Mouse (Mus musculus) MEL (cell line): ENCODE results near the gene Pcnx. TPM values are rescaled to one million over a fixed set of nuclear protein-coding genes. Genes with fewer than 3 reads are reported as not detected.

Experiments used
- DNase-seq: peaks from one replicate; pipeline ENCODE4 v3.0.0; 2011; ENCODE audit warnings: low read depth, low spot score
- H3K27ac ChIP-seq: 2 replicates; pipeline ENCODE4 v1.5.1; 2012; ENCODE audit warnings: low read depth, mild to moderate bottlenecking, control low read depth, low read length, moderate library complexity; ENCODE audit not compliant: control insufficient read depth
- H3K27me3 ChIP-seq, 2 experiments: fragments of 150-350 bp in 1 of 2; sonication (generic) in 1 of 2; 2 replicates each; pipeline ENCODE4 v1.6.1; 2012; ENCODE audit warnings: low read length in 2 of 2, mild to moderate bottlenecking in 2 of 2, improper control_type of control experiment in 1 of 2, moderate library complexity in 1 of 2; ENCODE audit not compliant: insufficient read depth in 2 of 2, control insufficient read depth in 1 of 2
- H3K36me3 ChIP-seq, 2 experiments: 2 replicates each; pipeline ENCODE4 v1.6.1; 2012 to 2014; ENCODE audit warnings: low read length in 2 of 2, improper control_type of control experiment in 1 of 2, inconsistent platforms in 1 of 2, mild to moderate bottlenecking in 1 of 2; ENCODE audit not compliant: insufficient read depth in 2 of 2, control insufficient read depth in 1 of 2
- H3K4me1 ChIP-seq, 2 experiments: fragments of 150-350 bp in 1 of 2; sonication (generic) in 1 of 2; 2 replicates each; pipeline ENCODE4 v1.6.1; 2012; ENCODE audit warnings: low read length in 2 of 2, improper control_type of control experiment in 1 of 2, mild to moderate bottlenecking in 1 of 2; ENCODE audit not compliant: insufficient read depth in 2 of 2, control insufficient read depth in 1 of 2
- H3K4me3 ChIP-seq, 2 experiments: fragments of 150-350 bp in 1 of 2; sonication (generic) in 1 of 2; 2 replicates each; pipeline ENCODE4 v1.5.1; 2012; ENCODE audit warnings: low read depth in 2 of 2, low read length in 2 of 2, mild to moderate bottlenecking in 2 of 2, moderate library complexity in 2 of 2, control low read depth in 1 of 2, improper control_type of control experiment in 1 of 2; ENCODE audit not compliant: control insufficient read depth in 1 of 2, insufficient read depth in 1 of 2
- H3K79me2 ChIP-seq: 2 replicates; pipeline ENCODE4 v1.6.1; 2012; ENCODE audit warnings: mild to moderate bottlenecking, low read length, moderate library complexity; ENCODE audit not compliant: control insufficient read depth, poor library complexity, insufficient read depth
- H3K9ac ChIP-seq: 2 replicates; pipeline ENCODE4 v1.6.1; 2012; ENCODE audit warnings: low read depth, mild to moderate bottlenecking, control low read depth, low read length, moderate library complexity; ENCODE audit not compliant: control insufficient read depth, poor library complexity, severe bottlenecking
- H3K9me3 ChIP-seq: fragments of 150-350 bp; sonication (generic); replicated peaks from 2 replicates; pipeline ENCODE4 v1.6.1; 2012; ENCODE audit warnings: mild to moderate bottlenecking, low read length, improper control_type of control experiment, moderate library complexity; ENCODE audit not compliant: insufficient read depth
- BHLHE40 ChIP-seq: IDR thresholded peaks from 2 replicates; pipeline ENCODE4 v1.6.1; 2012; ENCODE audit warnings: low read depth, mild to moderate bottlenecking, inconsistent platforms, low read length, improper control_type of control experiment, borderline replicate concordance
- CHD2 ChIP-seq: IDR thresholded peaks from 2 replicates; pipeline ENCODE4 v1.6.1; 2011; ENCODE audit warnings: low read length, improper control_type of control experiment
- CTCF ChIP-seq, 3 experiments: IDR thresholded peaks in 2 of 3; conservative IDR thresholded peaks in 1 of 3; 2 replicates each; pipeline ENCODE4 v1.5.1; 2011 to 2012; ENCODE audit warnings: low read length in 3 of 3, low read depth in 2 of 3, mild to moderate bottlenecking in 2 of 3, improper control_type of control experiment in 1 of 3, inconsistent platforms in 1 of 3, mixed read lengths in 1 of 3, moderate library complexity in 1 of 3; ENCODE audit not compliant: control insufficient read depth in 1 of 3, insufficient read depth in 1 of 3, poor library complexity in 1 of 3, severe bottlenecking in 1 of 3
- ELF1 ChIP-seq: IDR thresholded peaks from 2 replicates; pipeline ENCODE4 v1.6.1; 2014; ENCODE audit warnings: low read depth, mild to moderate bottlenecking, inconsistent platforms, low read length, improper control_type of control experiment, moderate library complexity
- EP300 ChIP-seq, 2 experiments: IDR thresholded peaks; 2 replicates each; pipeline ENCODE4 v1.6.1; 2011; ENCODE audit warnings: improper control_type of control experiment in 2 of 2, low read length in 2 of 2, low read depth in 1 of 2, mild to moderate bottlenecking in 1 of 2
- GABPA ChIP-seq: IDR thresholded peaks from 2 replicates; pipeline ENCODE4 v1.6.1; 2012; ENCODE audit warnings: low read depth, mild to moderate bottlenecking, inconsistent platforms, low read length, improper control_type of control experiment, moderate library complexity
- GATA1 ChIP-seq: IDR thresholded peaks from 2 replicates; pipeline ENCODE4 v1.6.1; 2011; ENCODE audit warnings: low read depth, low read length, improper control_type of control experiment
- HCFC1 ChIP-seq: IDR thresholded peaks from 2 replicates; pipeline ENCODE4 v1.6.1; 2012; ENCODE audit warnings: low read depth, mild to moderate bottlenecking, inconsistent platforms, low read length, improper control_type of control experiment, moderate library complexity
- MXI1 ChIP-seq: IDR thresholded peaks from 2 replicates; pipeline ENCODE4 v1.6.1; 2011; ENCODE audit warnings: mild to moderate bottlenecking, low read depth, low read length, improper control_type of control experiment
- MYC ChIP-seq: IDR thresholded peaks from 2 replicates; pipeline ENCODE4 v1.6.1; 2011; ENCODE audit warnings: low read depth, mild to moderate bottlenecking, low read length, improper control_type of control experiment, moderate library complexity
- POLR2AphosphoS2 ChIP-seq: IDR thresholded peaks from 2 replicates; pipeline ENCODE4 v1.6.1; 2011; ENCODE audit warnings: low read length, improper control_type of control experiment
- RAD21 ChIP-seq: IDR thresholded peaks from 2 replicates; pipeline ENCODE4 v1.6.1; 2011; ENCODE audit warnings: mild to moderate bottlenecking, low read depth, low read length, improper control_type of control experiment
- RCOR1 ChIP-seq: IDR thresholded peaks from 2 replicates; pipeline ENCODE4 v1.6.1; 2012; ENCODE audit warnings: low read depth, mild to moderate bottlenecking, inconsistent platforms, low read length, improper control_type of control experiment
- SMC3 ChIP-seq: IDR thresholded peaks from 2 replicates; pipeline ENCODE4 v1.6.1; 2011; ENCODE audit warnings: low read depth, low read length, improper control_type of control experiment
- TCF12 ChIP-seq: IDR thresholded peaks from 2 replicates; pipeline ENCODE4 v1.6.1; 2014; ENCODE audit warnings: low read depth, mild to moderate bottlenecking, inconsistent platforms, low read length, improper control_type of control experiment, moderate library complexity
- UBTF ChIP-seq: IDR thresholded peaks from 2 replicates; pipeline ENCODE4 v1.6.1; 2012; ENCODE audit warnings: low read depth, mild to moderate bottlenecking, inconsistent platforms, low read length, improper control_type of control experiment, moderate library complexity, borderline replicate concordance; ENCODE audit not compliant: insufficient read depth
- USF2 ChIP-seq, 2 experiments: IDR thresholded peaks; 2 replicates each; pipeline ENCODE4 v1.6.1; 2011 to 2012; ENCODE audit warnings: improper control_type of control experiment in 2 of 2, low read length in 2 of 2, borderline replicate concordance in 1 of 2, inconsistent platforms in 1 of 2, low read depth in 1 of 2, mild to moderate bottlenecking in 1 of 2; ENCODE audit not compliant: insufficient read depth in 1 of 2
- ZMIZ1 ChIP-seq: IDR thresholded peaks from 2 replicates; pipeline ENCODE4 v1.6.1; 2012; ENCODE audit warnings: low read depth, mild to moderate bottlenecking, inconsistent platforms, low read length, improper control_type of control experiment, moderate library complexity
- ZNF384 ChIP-seq: IDR thresholded peaks from 2 replicates; pipeline ENCODE4 v1.6.1; 2012; ENCODE audit warnings: low read depth, mild to moderate bottlenecking, inconsistent platforms, low read length, improper control_type of control experiment
- polyA plus RNA-seq, 2 experiments: library from polyadenylated mRNA; stranded (reverse) in 1 of 2; unstranded in 1 of 2; fragments of >175 nt in 1 of 2; fragments of >200 nt in 1 of 2; gene quantifications; 2 replicates each; pipeline versions ENCODE4 v1.2.1 to v1.2.4; 2012; ENCODE audit warnings: low replicate concordance in 2 of 2, low read depth in 1 of 2; ENCODE audit not compliant: insufficient read length in 2 of 2, insufficient read depth in 1 of 2, missing spikeins in 1 of 2
- total RNA-seq: library from RNA; depleted of rRNA; stranded (reverse); fragments of 300-350 nt; gene quantifications from 2 replicates; pipeline ENCODE4 v1.2.3, GENCODE M21; 2012

The Pcnx gene
- total and polyA plus RNA-seq, 3 experiments, result 8.9 to 140 (median 20.6) TPM

- TF ChIP-seq HCFC1 (no peak), RCOR1 (no peak), RAD21 (no peak), EP300 (IDR thresholded peaks at IDR 0.05; ENCODE audit: low read depth in 1 of 2, low read length in 2 of 2) (no peak), SMC3 (no peak), POLR2AphosphoS2 (no peak), CTCF (IDR thresholded peaks at IDR 0.05 in 2 of 3, conservative IDR thresholded peaks at IDR 0.05 in 1 of 3; ENCODE audit: control insufficient read depth in 1 of 3, insufficient read depth in 1 of 3, low read depth in 2 of 3, low read length in 3 of 3, poor library complexity in 1 of 3, severe bottlenecking in 1 of 3) (no peak), ZNF384 (no peak)
- no peaks in the 10 kb centered on the region; a peak in 1 of 4 replicates for H3K36me3 ChIP-seq
- H3K27me3 ChIP-seq, result no peaks in the 10 kb centered on the region
- H3K9me3 ChIP-seq, result no peaks in the 10 kb centered on the region
- no peak for DNase-seq
- peaks cover 0 to 2% of the 10 kb centered on the region in 2 experiments; a peak in 1 of 4 replicates for H3K4me1 ChIP-seq
- no peak overlapping the region for H3K4me3 ChIP-seq
- no peak overlapping the region for H3K9ac ChIP-seq
- no peaks in the 10 kb centered on the region for H3K79me2 ChIP-seq
- no peak overlapping the region for H3K27ac ChIP-seq
Observed at GRCm38 (mm10) chr12:81921785-81922184, 62.0 kb downstream of the Pcnx start.

DNA sequence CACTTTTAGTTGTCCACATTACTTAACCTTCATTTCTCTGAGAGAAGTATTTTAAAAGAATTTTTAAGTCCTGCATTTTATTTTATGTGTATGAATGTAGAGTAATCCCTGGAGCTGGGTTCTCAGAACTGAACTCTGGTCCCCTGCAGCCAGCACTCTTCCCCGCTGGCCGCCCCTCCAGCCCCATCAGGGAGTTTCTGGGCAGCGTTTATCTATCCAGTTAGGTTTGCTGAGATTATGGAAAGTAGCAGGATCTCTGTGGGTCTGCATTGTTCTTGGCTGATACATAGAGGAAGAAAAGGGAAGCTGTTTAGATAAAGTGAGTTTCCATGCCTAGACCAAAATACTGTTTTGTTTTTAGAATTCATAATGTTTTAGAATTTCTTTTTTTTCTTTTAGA lies 63.0 kb downstream of the Pcnx start:
- Histone ChIP-seq H3K9me3 (no peaks in the 10 kb centered on the region), H3K79me2 (no peaks in the 10 kb centered on the region), H3K27ac (no peak overlapping the region), H3K9ac (no peak overlapping the region), H3K4me1 (peaks cover 0 to 2% of the 10 kb centered on the region in 2 experiments; a peak in 1 of 4 replicates), H3K36me3 (no peaks in the 10 kb centered on the region; a peak in 1 of 4 replicates), H3K27me3 (no peaks in the 10 kb centered on the region), H3K4me3 (no peak overlapping the region)
- peak; percentile 34; the same call in 1 of the 2 replicates for TF ChIP-seq GATA1
- TF ChIP-seq TCF12, result no peak
- TF ChIP-seq RCOR1, result peak; percentile 33; the same call in 1 of the 2 replicates
- peak; percentile 17 for DNase-seq

- H3K79me2 ChIP-seq, result no peaks in the 10 kb centered on the region
- no peak for DNase-seq
- no peak overlapping the region for H3K4me3 ChIP-seq
- no peaks in the 10 kb centered on the region; a peak in 1 of 4 replicates for H3K36me3 ChIP-seq
- peaks cover 0 to 2% of the 10 kb centered on the region in 2 experiments; a peak in 1 of 4 replicates for H3K4me1 ChIP-seq
- H3K9ac ChIP-seq, result no peak overlapping the region
- no peak for TF ChIP-seq ELF1
- TF ChIP-seq USF2 (IDR thresholded peaks at IDR 0.05; ENCODE audit: borderline replicate concordance in 1 of 2, insufficient read depth in 1 of 2, low read depth in 1 of 2, low read length in 2 of 2), result no peak
- TF ChIP-seq BHLHE40, result no peak
- no peak for TF ChIP-seq UBTF
- TF ChIP-seq CTCF (IDR thresholded peaks at IDR 0.05 in 2 of 3, conservative IDR thresholded peaks at IDR 0.05 in 1 of 3; ENCODE audit: control insufficient read depth in 1 of 3, insufficient read depth in 1 of 3, low read depth in 2 of 3, low read length in 3 of 3, poor library complexity in 1 of 3, severe bottlenecking in 1 of 3), result no peak
- TF ChIP-seq GABPA, result no peak
- no peak for TF ChIP-seq CHD2
- TF ChIP-seq ZMIZ1, result no peak
- TF ChIP-seq MXI1, result no peak
- no peak for TF ChIP-seq MYC
- no peak for TF ChIP-seq RAD21
- no peak overlapping the region for H3K27ac ChIP-seq
- H3K9me3 ChIP-seq, result no peaks in the 10 kb centered on the region
- no peaks in the 10 kb centered on the region for H3K27me3 ChIP-seq
Observed at GRCm38 (mm10) chr12:81927163-81927562, 67.3 kb downstream of the Pcnx start.
